Mouse (Mus musculus) liver, embryonic 15.5 days (tissue): ENCODE results near the gene Scaf11. TPM values are rescaled to one million over a fixed set of nuclear protein-coding genes. Genes with fewer than 3 reads are reported as not detected.

Experiments used
- ATAC-seq: fragments of 200-750 bp; cut with Nextera tagmentation; 2 replicates; pipeline ENCODE4 v1.8.0; 2017; ENCODE audit warnings: moderate number of reproducible peaks, mild to moderate bottlenecking, moderate library complexity; ENCODE audit not compliant: insufficient read depth
- H3K27ac ChIP-seq: fragments of 300-500 bp; sonication (generic); replicated peaks from 2 replicates; pipeline ENCODE4 v1.5.1; 2015; ENCODE audit warnings: mild to moderate bottlenecking, inconsistent platforms
- H3K27me3 ChIP-seq: fragments of 300-500 bp; sonication (generic); 2 replicates; pipeline ENCODE4 v1.6.1; 2015; ENCODE audit warnings: mild to moderate bottlenecking, inconsistent platforms
- H3K36me3 ChIP-seq: fragments of 300-500 bp; sonication (generic); replicated peaks from 2 replicates; pipeline ENCODE4 v1.6.1; 2015; ENCODE audit warnings: moderate library complexity, mild to moderate bottlenecking, inconsistent platforms
- H3K4me1 ChIP-seq: fragments of 300-500 bp; sonication (generic); replicated peaks from 2 replicates; pipeline ENCODE4 v1.6.1; 2015; ENCODE audit warnings: inconsistent platforms
- H3K4me2 ChIP-seq: fragments of 300-500 bp; sonication (generic); 2 replicates; pipeline ENCODE4 v1.6.1; 2015; ENCODE audit warnings: moderate library complexity, mild to moderate bottlenecking, inconsistent platforms
- H3K4me3 ChIP-seq: fragments of 300-500 bp; sonication (generic); replicated peaks from 2 replicates; pipeline ENCODE4 v1.5.1; 2015; ENCODE audit warnings: mild to moderate bottlenecking, inconsistent platforms
- H3K9ac ChIP-seq: fragments of 300-500 bp; sonication (generic); 2 replicates; pipeline ENCODE4 v1.6.1; 2015; ENCODE audit warnings: moderate library complexity, mild to moderate bottlenecking, inconsistent platforms
- H3K9me3 ChIP-seq: fragments of 300-500 bp; sonication (generic); replicated peaks from 2 replicates; pipeline ENCODE4 v1.6.1; 2016; ENCODE audit warnings: inconsistent platforms
- WGBS: fragments of 180-500 bp; shearing (Covaris S2); methylation state at CpG from one replicate; pipeline ENCODE4 v1.1.7; 2015; ENCODE audit warnings: mixed read lengths; ENCODE audit not compliant: insufficient replicate concordance; 5-methylcytosine and 5-hydroxymethylcytosine counted together
- polyA plus RNA-seq: library from polyadenylated mRNA; unstranded; fragments of >200 nt; fragmentation: Nextera tagmentation; extraction: Ambion mirVana; gene quantifications from 2 replicates; pipeline ENCODE4 v1.2.1, GENCODE M21; 2015

The Scaf11 gene
- polyA plus RNA-seq, 1 experiment from 2014 or later, result 40.1 TPM

GRCm38 (mm10) chr15:96463821-96464220, 3.2 kb upstream of the Scaf11 start:
- Histone ChIP-seq H3K9ac (no peak overlapping the region), H3K4me3 (no peak overlapping the region), H3K36me3 (no peaks in the 10 kb centered on the region), H3K4me1 (peaks cover 22% of the 10 kb centered on the region), H3K27me3 (no peaks in the 10 kb centered on the region), H3K9me3 (no peaks in the 10 kb centered on the region), H3K4me2 (no peak overlapping the region), H3K27ac (no peak overlapping the region)
- 94% methylated on average over 15 of the region's 15 CpGs for WGBS
- ATAC-seq, result no peak

- ATAC-seq, result no peak
- Histone ChIP-seq H3K4me3 (no peak overlapping the region), H3K9me3 (no peaks in the 10 kb centered on the region), H3K9ac (no peak overlapping the region), H3K27me3 (no peaks in the 10 kb centered on the region), H3K4me2 (peak overlapping the region; percentile 90), H3K36me3 (peaks cover 9% of the 10 kb centered on the region), H3K27ac (peak overlapping the region; percentile 45), H3K4me1 (peaks cover 33% of the 10 kb centered on the region)
- 74% methylated on average over 3 of the region's 3 CpGs for WGBS
These were observed 2.0 kb upstream of the Scaf11 start for GRCm38 (mm10) chr15:96462611-96463010.

- Histone ChIP-seq H3K36me3 (peaks cover 9% of the 10 kb centered on the region), H3K4me2 (peak overlapping the region; percentile 90), H3K9ac (peak overlapping the region; percentile 83), H3K27ac (peak overlapping the region; percentile 92), H3K27me3 (no peaks in the 10 kb centered on the region), H3K4me1 (peaks cover 40% of the 10 kb centered on the region), H3K9me3 (no peaks in the 10 kb centered on the region), H3K4me3 (peak overlapping the region; percentile 97)
- no peak for ATAC-seq
- 9% methylated on average over 22 of the region's 22 CpGs for WGBS
These were observed 1.2 kb upstream of the Scaf11 start for GRCm38 (mm10) chr15:96461541-96462512.

- H3K27me3 ChIP-seq, result no peaks in the 10 kb centered on the region
- peak overlapping the region; percentile 100 for H3K9ac ChIP-seq
- no peak for ATAC-seq
- peak overlapping the region; percentile 97 for H3K4me3 ChIP-seq
- WGBS, result 1% methylated on average over 50 of the region's 50 CpGs
- H3K4me2 ChIP-seq, result peak overlapping the region; percentile 66
- H3K9me3 ChIP-seq, result no peaks in the 10 kb centered on the region
- peaks cover 53% of the 10 kb centered on the region for H3K4me1 ChIP-seq
- peaks cover 9% of the 10 kb centered on the region for H3K36me3 ChIP-seq
- peak overlapping the region; percentile 99 for H3K27ac ChIP-seq
These were observed 253 bp downstream of the Scaf11 start for GRCm38 (mm10) chr15:96460451-96460729.

DNA sequence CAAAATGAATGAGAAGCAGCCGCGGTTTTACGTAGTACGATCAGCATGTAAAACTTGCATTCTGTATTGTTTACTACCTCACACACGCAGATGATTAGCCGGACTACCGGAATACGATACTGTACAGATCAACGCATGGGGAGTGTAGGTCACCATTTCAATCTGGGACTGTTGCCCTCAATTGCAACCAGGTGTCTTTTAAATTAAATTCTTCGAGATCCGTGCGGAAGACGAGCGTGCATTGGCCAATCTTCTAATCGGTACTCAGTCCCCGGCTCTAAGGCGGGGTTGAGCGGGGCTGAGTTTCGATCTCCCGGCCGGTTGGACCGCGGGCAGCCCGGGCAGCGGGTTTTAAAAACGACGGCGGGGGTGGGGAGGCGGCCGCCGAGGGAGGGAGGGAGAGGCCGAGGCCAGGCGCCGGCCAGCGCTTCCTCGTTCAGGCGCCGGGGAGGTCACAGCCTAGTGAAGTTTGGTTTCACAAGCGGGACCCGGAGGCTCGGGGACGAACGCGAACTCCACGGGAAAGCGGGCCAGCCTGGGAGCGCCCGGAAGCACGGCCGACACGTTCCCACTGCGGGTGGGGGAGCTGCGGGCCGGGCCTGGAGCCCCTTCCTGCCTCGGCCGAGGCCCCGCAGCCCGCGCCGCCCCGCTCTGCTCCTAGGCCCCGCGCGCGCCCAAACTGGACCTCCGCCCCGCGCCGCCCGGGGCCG, 747 bp downstream of the Scaf11 start:
- under 1% methylated on average over 62 of the region's 71 CpGs for WGBS

GRCm38 (mm10) chr15:96458273-96458672, 2.4 kb downstream of the Scaf11 start:
- Histone ChIP-seq H3K27me3 (no peaks in the 10 kb centered on the region), H3K4me3 (peak overlapping the region; percentile 97), H3K27ac (peak overlapping the region; percentile 54), H3K9me3 (no peaks in the 10 kb centered on the region), H3K4me2 (peak overlapping the region; percentile 66), H3K36me3 (peaks cover 9% of the 10 kb centered on the region), H3K4me1 (peaks cover 71% of the 10 kb centered on the region), H3K9ac (peak overlapping the region; percentile 25; the same call in 1 of the 2 replicates)
- ATAC-seq, result no peak
- 72% methylated on average over 3 of the region's 3 CpGs for WGBS

More for the DNA sequence above, 747 bp downstream of the Scaf11 start:
- Histone ChIP-seq H3K36me3 (peaks cover 9% of the 10 kb centered on the region), H3K9me3 (no peaks in the 10 kb centered on the region), H3K27me3 (no peaks in the 10 kb centered on the region), H3K4me3 (peak overlapping the region; percentile 97), H3K4me2 (peak overlapping the region; percentile 66), H3K4me1 (peaks cover 58% of the 10 kb centered on the region), H3K9ac (peak overlapping the region; percentile 100), H3K27ac (peak overlapping the region; percentile 99)
- ATAC-seq, result peak; percentile 65

DNA sequence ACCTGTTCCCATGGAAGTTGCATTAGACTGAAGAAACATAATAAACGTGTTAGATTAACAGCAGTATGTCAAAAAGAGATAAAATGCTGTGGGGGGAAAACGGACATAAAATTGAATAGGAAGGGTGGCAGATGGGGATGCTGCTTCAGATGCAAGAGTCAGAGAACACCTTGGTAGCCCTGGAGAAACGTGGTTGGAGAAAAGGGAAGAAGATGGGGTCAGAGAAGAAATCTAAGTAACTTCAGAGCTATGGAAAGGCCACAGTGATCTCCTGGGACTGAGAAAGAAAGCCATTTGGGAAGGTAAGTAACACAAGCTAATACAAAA, 3.3 kb downstream of the Scaf11 start:
- peak overlapping the region; percentile 60; the same call in 1 of the 2 replicates for H3K27ac ChIP-seq
- 16% methylated on average over 3 of the region's 3 CpGs for WGBS
- no peak for ATAC-seq
- H3K36me3 ChIP-seq, result peaks cover 9% of the 10 kb centered on the region
- no peaks in the 10 kb centered on the region for H3K27me3 ChIP-seq
- no peak overlapping the region for H3K4me3 ChIP-seq
- peak overlapping the region; percentile 41; the same call in 1 of the 2 replicates for H3K4me2 ChIP-seq
- H3K9me3 ChIP-seq, result no peaks in the 10 kb centered on the region
- no peak overlapping the region for H3K9ac ChIP-seq
- peaks cover 62% of the 10 kb centered on the region for H3K4me1 ChIP-seq

GRCm38 (mm10) chr15:96456651-96457337, 3.8 kb downstream of the Scaf11 start:
- Histone ChIP-seq H3K9me3 (no peaks in the 10 kb centered on the region), H3K36me3 (peaks cover 14% of the 10 kb centered on the region), H3K27me3 (no peaks in the 10 kb centered on the region), H3K4me3 (no peak overlapping the region), H3K4me2 (peak overlapping the region; percentile 41; the same call in 1 of the 2 replicates), H3K4me1 (peaks cover 57% of the 10 kb centered on the region), H3K9ac (no peak overlapping the region), H3K27ac (peak overlapping the region; percentile 65)
- WGBS, result 58% methylated on average over 5 of the region's 5 CpGs
- no peak for ATAC-seq

DNA sequence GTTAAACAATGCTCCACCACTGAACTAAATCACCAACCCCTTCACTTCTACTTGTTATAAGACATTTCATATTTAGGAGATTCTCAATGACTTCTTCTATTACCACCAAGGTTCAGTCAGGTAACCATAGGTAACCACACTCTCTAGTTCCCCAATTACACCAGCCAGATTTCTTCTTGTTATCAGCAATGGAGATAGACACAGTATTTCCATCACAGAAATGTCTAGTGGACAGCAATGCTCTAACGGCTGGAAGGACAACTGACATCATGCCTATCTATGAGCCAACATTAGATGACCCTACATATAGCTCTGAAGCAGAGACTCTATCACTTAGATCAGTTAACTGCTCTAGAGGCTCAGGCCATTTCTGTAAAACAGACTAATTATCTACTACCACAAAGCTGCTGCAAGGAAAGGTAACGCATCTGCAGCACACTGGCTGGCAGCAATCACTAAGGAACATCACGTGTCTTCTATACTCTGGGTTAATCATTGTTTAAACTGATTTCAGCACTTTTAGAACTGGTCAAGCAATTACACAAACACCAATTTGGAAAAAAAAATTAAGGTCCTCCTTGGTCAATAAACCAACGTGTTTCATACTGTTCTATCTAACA, 4.9 kb downstream of the Scaf11 start:
- Histone ChIP-seq H3K4me1 (peaks cover 51% of the 10 kb centered on the region), H3K27ac (peak overlapping the region; percentile 65; the same call in 1 of the 2 replicates), H3K4me2 (peak overlapping the region; percentile 36), H3K9me3 (no peaks in the 10 kb centered on the region), H3K9ac (no peak overlapping the region), H3K27me3 (no peaks in the 10 kb centered on the region), H3K4me3 (no peak overlapping the region), H3K36me3 (peaks cover 24% of the 10 kb centered on the region)
- no peak for ATAC-seq
- 25% methylated on average over 4 of the region's 4 CpGs for WGBS

DNA sequence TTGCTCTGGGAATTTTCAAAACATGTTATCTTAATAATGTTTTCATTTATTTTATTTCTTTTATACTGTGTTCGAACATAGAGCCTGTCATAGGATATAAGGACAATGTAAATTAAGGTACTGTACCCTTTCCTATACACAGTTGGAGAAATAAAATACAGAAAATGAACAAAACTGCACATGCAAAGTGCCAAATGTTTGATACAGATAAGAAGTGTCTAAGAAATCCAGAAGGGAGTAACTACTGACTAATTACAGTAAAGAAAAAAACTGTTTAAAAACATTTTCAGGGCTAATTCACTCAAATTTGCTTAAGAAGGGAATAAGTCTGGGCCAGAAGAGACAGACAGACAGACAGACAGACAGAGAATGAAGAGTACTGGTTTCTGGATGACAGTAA, 7.3 kb downstream of the Scaf11 start:
- WGBS, result 69% methylated on average over 1 of the region's 1 CpGs
- Histone ChIP-seq H3K9ac (no peak overlapping the region), H3K4me1 (peaks cover 54% of the 10 kb centered on the region), H3K9me3 (no peaks in the 10 kb centered on the region), H3K4me2 (no peak overlapping the region), H3K36me3 (peaks cover 26% of the 10 kb centered on the region), H3K27me3 (no peaks in the 10 kb centered on the region), H3K4me3 (no peak overlapping the region), H3K27ac (peak overlapping the region; percentile 14; the same call in 1 of the 2 replicates)
- ATAC-seq, result no peak
